Mouse (Mus musculus) midbrain, embryonic 14.5 days (tissue): ENCODE measurements around the gene Tex14. TPM values are rescaled to one million over a fixed set of nuclear protein-coding genes. Genes with fewer than 3 reads are reported as not detected.

ENCODE experiments used
- ATAC-seq: fragments of 200-750 bp; cut with Nextera tagmentation; 2 replicates; pipeline ENCODE4 v1.8.0; 2017; ENCODE audit warnings: moderate number of reproducible peaks, moderate library complexity; ENCODE audit not compliant: low FRiP score, low TSS enrichment
- DNase-seq: peaks from one replicate; pipeline ENCODE4 v3.0.0-alpha.2; 2015
- H3K27ac ChIP-seq: fragments of 300-500 bp; sonication (generic); replicated peaks from 2 replicates; pipeline ENCODE4 v1.5.1; 2014; ENCODE audit warnings: mild to moderate bottlenecking, low read depth, low read length, moderate library complexity
- H3K27me3 ChIP-seq: fragments of 300-500 bp; sonication (generic); 2 replicates; pipeline ENCODE4 v1.6.1; 2014; ENCODE audit warnings: low read length, control low read depth, mixed read lengths; ENCODE audit not compliant: control insufficient read depth, insufficient read depth
- H3K36me3 ChIP-seq: fragments of 300-500 bp; sonication (generic); 2 replicates; pipeline ENCODE4 v1.6.1; 2014; ENCODE audit warnings: low read length, control low read depth; ENCODE audit not compliant: control insufficient read depth, insufficient read depth
- H3K4me1 ChIP-seq: fragments of 300-500 bp; sonication (generic); 2 replicates; pipeline ENCODE4 v1.6.1; 2014; ENCODE audit warnings: mild to moderate bottlenecking, antibody characterized with exemption, low read length, control low read depth; ENCODE audit not compliant: control insufficient read depth, insufficient read depth
- H3K4me2 ChIP-seq: fragments of 300-500 bp; sonication (generic); 2 replicates; pipeline ENCODE4 v1.6.1; 2014; ENCODE audit warnings: mild to moderate bottlenecking, low read length, moderate library complexity
- H3K4me3 ChIP-seq: fragments of 300-500 bp; sonication (generic); replicated peaks from 2 replicates; pipeline ENCODE4 v1.5.1; 2014; ENCODE audit warnings: low read depth, low read length
- H3K9ac ChIP-seq: fragments of 300-500 bp; sonication (generic); replicated peaks from 2 replicates; pipeline ENCODE4 v1.6.1; 2014; ENCODE audit warnings: mild to moderate bottlenecking, low read length, moderate library complexity
- H3K9me3 ChIP-seq: fragments of 300-500 bp; sonication (generic); 2 replicates; pipeline ENCODE4 v1.6.1; 2016; ENCODE audit warnings: low read length, control low read depth, mixed read lengths; ENCODE audit not compliant: control insufficient read depth
- WGBS: fragments of 180-500 bp; shearing (Covaris S2); extraction: QIAGEN DNeasy Blood & Tissue Kit; methylation state at CpG from one replicate; pipeline ENCODE4 v1.1.7; 2014; 5-methylcytosine and 5-hydroxymethylcytosine counted together
- polyA plus RNA-seq: library from polyadenylated mRNA; unstranded; fragments of >200 nt; fragmentation: Nextera tagmentation; extraction: Ambion mirVana; gene quantifications from 2 replicates; pipeline ENCODE4 v1.2.1, GENCODE M21; 2014

The Tex14 gene
- polyA plus RNA-seq = 0.86 and 0.92 TPM in 2 replicates

DNA sequence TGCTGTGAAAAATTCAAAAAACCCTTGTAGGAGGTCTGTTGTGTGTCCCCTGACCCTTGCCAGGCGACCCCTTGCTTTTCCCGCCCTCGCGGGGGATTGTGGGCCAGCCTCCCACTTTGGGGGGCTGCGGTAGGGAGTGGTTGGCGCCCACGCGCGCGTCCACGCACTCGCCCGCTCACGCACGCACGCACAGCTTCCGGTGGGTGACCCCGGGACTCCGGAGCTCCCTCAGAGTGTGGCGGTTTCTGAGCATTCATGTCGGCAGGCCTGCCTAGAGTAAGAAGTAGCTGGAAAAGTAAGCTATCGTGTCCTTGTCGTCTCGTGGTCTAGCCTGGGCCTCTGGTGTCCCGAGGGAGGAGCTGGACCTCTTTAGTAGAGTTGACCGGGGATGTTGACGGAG is at the start of gene Tex14, which contains the start of gene Rad51c:
Gene Tex14 (plus strand): TSS at position 190 of the 400 bp plus-strand sequence.
Gene Rad51c (minus strand): TSS at position 79 of the 400 bp plus-strand sequence.
- no peaks in the 10 kb centered on the region for H3K27me3 ChIP-seq

DNA sequence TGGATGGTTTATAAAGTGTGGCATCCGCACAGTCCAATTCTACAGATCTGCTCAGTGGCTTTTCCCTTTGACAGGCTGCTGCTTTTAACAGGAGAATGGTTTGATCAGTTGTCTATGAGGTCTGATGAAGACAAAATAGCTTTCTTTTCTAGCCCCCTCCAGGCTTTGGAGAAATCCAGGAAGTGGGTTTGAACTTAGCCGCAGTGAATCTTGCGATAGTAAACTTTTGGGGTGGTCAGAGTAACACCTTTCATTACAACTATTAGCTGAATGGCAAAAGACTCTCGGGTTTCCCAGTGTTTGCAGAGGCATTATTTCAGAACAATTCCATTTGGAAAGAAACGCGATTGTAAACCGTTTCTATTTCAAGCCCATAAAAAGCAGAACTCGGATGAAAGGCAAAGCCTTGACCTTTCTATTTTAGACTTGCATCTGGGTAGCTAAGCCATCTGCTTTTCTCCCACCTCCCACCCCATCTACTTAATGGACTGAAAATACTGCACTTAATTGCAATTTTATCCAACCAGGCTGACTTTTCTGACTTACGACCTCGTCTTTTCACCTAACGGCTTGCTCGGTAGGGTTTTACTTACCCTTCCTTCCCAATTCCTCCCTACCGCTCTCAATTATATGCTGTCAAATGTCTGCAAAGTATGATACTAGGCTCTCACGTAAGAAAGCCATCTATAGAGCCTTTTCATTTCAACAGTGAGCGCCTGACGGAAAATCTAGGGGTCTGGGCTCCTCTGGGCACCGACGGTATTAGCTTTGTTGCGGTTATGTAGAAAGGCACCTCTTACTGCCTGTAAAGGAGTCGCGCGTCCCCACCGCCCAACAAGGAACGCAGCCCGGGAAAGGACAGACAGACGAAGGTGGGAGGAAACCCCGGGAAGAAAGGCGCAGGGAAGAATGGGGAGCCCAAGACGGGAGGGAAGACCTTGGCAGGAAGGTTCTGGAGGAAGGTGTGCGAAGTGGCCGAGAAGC is 47.3 kb upstream of the Tex14 start:
- 4% methylated on average over 31 of the region's 31 CpGs for WGBS
- ATAC-seq (no peak), DNase-seq (peak; percentile 69)

More for the DNA sequence above, at the start of gene Tex14, which contains the start of gene Rad51c:
- no peaks in the 10 kb centered on the region for H3K36me3 ChIP-seq
- 78% methylated on average over 27 of the region's 27 CpGs for WGBS
- H3K27ac ChIP-seq = peak within 1 kb of the TSS; percentile 95
- H3K9me3 ChIP-seq = no peaks in the 10 kb centered on the region
- DNase-seq = no peak
- ATAC-seq = peak; percentile 20; the same call in 1 of the 2 replicates
- peaks cover 4% of the 10 kb centered on the region for H3K4me1 ChIP-seq
- peak within 1 kb of the TSS; percentile 59 for H3K4me3 ChIP-seq
- H3K4me2 ChIP-seq = peak within 1 kb of the TSS; percentile 74
- peak within 1 kb of the TSS; percentile 75 for H3K9ac ChIP-seq

DNA sequence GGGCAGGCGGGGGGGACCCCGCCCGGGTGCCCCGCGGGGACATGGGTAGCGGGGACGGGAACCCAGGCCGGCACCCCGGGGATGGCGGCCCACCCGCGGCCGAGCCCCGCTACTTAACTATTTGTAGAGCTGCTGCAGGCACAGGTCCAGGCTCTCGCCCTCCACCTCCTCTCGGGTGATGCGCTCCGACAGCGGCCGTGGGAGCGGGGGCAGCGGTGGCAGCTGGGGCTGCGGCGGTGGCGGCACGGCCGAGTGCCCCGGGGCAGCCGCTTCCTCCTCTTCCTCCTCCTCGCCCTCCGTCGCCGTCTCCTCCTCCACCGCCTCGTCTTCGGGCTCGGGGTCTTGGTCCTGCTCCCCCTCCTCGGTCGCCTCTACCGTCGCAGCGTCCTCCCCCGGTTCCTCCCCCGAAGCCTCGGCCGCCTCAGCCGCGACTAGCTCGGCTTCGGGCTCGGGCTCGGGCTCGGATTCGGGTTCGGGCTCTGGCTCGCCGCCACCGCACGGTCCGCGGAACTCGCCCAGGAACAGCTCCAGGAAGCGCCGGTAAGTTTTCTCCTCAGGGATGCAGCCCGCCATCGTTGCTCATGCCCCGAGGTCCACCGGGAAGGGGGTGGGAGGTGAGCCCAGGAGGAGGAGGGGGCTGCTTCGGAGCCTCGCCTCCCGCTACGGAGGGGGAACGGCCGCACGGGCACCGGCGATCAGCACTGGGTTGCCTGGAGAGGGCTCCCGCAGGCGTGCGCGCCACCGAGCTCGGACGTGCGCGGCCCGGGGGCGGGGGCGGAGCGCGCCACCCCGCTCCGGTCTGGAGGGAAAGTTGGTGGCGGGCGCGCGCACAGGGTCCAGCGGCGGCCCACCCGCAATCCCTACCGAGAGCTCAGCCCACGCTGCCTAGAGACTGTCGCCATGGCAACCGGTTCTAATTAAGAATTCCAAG is 46.3 kb upstream of the Tex14 start, which contains the start of gene Ppm1e:
Gene Ppm1e (minus strand): TSS at position 693 of the 931 bp plus-strand sequence.
- Histone ChIP-seq H3K4me2 (peak within 1 kb of the TSS; percentile 69), H3K27me3 (no peaks in the 10 kb centered on the region), H3K36me3 (no peaks in the 10 kb centered on the region), H3K9ac (peak within 1 kb of the TSS; percentile 90), H3K27ac (peak within 1 kb of the TSS; percentile 88), H3K4me1 (peaks cover 5% of the 10 kb centered on the region), H3K9me3 (no peaks in the 10 kb centered on the region), H3K4me3 (peak within 1 kb of the TSS; percentile 90)
- DNase-seq (peak; percentile 96), ATAC-seq (peak; percentile 93)
- WGBS = under 1% methylated on average over 103 of the region's 104 CpGs

More for the DNA sequence above, 47.3 kb upstream of the Tex14 start:
- H3K4me1 ChIP-seq = peaks cover 5% of the 10 kb centered on the region
- H3K36me3 ChIP-seq = no peaks in the 10 kb centered on the region
- no peaks in the 10 kb centered on the region for H3K27me3 ChIP-seq
- H3K4me2 ChIP-seq = peak overlapping the region; percentile 69
- peak overlapping the region; percentile 90 for H3K4me3 ChIP-seq
- H3K9me3 ChIP-seq = no peaks in the 10 kb centered on the region
- H3K27ac ChIP-seq = peak overlapping the region; percentile 88
- peak overlapping the region; percentile 90 for H3K9ac ChIP-seq

DNA sequence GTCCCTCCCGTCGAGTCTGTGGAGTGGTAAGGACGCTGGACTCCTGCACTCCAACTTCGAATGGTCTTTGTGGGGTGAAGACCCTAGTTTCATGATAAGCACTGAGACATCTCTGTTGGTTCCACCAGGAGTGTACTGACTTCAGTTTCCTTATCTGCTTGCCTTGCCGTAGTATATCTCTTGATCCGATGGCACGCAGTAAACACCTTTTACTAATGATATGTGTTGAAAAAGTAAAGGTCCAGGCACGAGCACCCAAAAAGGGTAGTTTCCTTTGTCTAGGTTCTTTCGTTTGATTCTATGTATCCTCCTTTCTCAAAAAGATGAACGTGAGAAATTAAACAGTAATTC is 45.6 kb upstream of the Tex14 start:
- Histone ChIP-seq H3K9me3 (no peaks in the 10 kb centered on the region), H3K9ac (no peak overlapping the region; the same call in 1 of the 2 replicates)
- 15% methylated on average over 10 of the region's 10 CpGs for WGBS

DNA sequence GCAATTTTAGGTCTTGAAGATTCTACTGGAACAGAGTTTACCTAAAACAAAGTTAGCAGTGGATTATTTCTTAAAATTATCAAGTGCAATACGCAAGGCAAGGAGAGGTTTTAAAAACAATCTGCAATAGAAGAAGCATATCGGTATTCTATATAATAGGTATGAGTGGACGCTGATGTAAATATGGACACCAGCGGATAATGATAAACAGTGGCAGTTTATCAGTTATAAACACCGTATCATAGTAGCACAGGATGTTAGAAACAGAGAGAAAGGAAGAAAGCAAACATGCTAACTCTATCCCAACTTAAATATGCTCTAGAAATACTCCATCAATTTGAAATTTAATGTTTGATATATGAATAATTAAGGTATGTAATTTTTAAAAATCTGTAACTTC is 39.7 kb upstream of the Tex14 start:
- Histone ChIP-seq H3K4me3 (no peak overlapping the region), H3K4me1 (no peaks in the 10 kb centered on the region), H3K4me2 (no peak overlapping the region), H3K36me3 (no peaks in the 10 kb centered on the region), H3K9me3 (no peaks in the 10 kb centered on the region), H3K27ac (no peak overlapping the region), H3K27me3 (no peaks in the 10 kb centered on the region), H3K9ac (no peak overlapping the region)
- WGBS = 92% methylated on average over 5 of the region's 5 CpGs
- ATAC-seq (no peak), DNase-seq (no peak)

More for the DNA sequence above, 45.6 kb upstream of the Tex14 start:
- ATAC-seq (no peak), DNase-seq (no peak)
- Histone ChIP-seq H3K4me1 (peaks cover 5% of the 10 kb centered on the region), H3K36me3 (no peaks in the 10 kb centered on the region), H3K27me3 (no peaks in the 10 kb centered on the region), H3K27ac (no peak overlapping the region; the same call in 1 of the 2 replicates), H3K4me2 (peak overlapping the region; percentile 69), H3K4me3 (peak overlapping the region; percentile 90)

DNA sequence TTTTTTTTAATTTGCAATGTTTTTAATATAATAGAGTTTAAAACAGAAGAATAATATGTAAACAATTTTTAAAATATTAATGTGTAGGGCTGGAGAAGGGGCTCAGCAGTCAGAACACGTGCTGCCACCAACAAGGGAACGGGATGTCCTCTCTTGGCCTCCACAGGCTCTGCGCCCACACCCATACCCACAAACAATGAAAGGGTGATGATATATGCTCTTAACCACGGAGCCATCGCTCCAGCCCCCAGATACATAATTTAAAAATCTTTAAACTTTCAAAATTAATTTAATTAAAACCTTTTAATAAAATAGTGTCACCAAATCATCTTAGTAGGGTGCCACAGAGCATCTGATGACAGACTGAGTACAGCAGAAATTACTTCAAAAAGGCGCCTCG is 37.8 kb upstream of the Tex14 start:
- Histone ChIP-seq H3K27ac (no peak overlapping the region), H3K9ac (no peak overlapping the region), H3K4me1 (no peaks in the 10 kb centered on the region), H3K9me3 (no peaks in the 10 kb centered on the region), H3K36me3 (no peaks in the 10 kb centered on the region), H3K27me3 (no peaks in the 10 kb centered on the region), H3K4me2 (no peak overlapping the region), H3K4me3 (no peak overlapping the region)
- WGBS = 86% methylated on average over 7 of the region's 7 CpGs
- DNase-seq = no peak
- no peak for ATAC-seq

DNA sequence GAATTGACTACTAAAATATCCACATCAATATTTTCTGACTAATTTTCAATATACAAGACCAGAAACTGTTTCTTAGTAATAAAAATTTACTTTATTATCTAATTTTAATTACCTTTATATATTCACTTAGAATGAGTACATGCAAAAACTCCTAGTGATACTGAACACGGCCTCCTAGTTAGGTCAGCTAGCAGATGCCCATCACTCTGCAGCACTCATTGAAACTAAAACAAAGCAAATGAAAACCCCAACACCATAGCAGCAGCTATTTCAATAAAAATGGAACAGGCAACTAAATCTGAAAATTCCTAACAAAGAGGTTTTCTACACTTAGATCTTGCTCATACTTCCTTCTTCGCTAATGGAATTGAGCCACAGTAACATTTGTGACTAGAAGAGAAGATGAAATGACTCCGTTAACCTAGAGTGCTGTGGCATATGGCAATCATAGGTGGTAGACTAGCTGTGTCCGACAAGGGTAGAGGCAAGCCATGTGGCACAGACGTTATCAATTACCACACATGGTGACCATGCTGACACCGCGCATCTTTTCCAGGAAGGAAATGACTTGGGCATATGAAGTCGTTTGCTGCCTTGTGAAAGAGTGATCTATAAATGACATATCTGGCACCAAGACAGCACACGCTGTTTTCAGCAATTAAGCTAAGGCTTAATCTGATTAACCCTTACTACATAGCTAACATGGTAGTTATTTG is 36.8 kb upstream of the Tex14 start:
- 82% methylated on average over 9 of the region's 9 CpGs for WGBS
- ATAC-seq (no peak), DNase-seq (no peak)
- Histone ChIP-seq H3K9ac (no peak overlapping the region), H3K27me3 (no peaks in the 10 kb centered on the region), H3K27ac (no peak overlapping the region), H3K36me3 (no peaks in the 10 kb centered on the region), H3K4me3 (no peak overlapping the region), H3K9me3 (no peaks in the 10 kb centered on the region), H3K4me1 (no peaks in the 10 kb centered on the region), H3K4me2 (no peak overlapping the region)

DNA sequence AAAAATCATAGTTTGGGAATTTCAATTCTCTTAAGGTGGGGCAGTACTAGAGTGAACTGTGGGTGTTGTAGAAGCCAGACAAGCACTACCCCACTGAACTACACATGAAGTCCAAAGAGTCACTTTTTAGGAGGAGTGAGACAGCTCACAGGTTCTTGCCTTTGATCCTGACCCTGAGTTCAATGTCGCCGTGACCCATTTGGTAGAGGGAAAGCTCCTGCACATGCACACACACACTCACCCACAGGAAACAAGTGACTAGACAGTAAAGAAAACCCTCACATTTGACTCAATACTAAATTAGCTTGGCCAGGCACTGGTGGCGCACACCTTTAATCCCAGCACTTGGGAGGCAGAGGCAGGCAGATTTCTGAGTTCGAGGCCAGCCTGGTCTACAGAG is 20.3 kb upstream of the Tex14 start:
- Histone ChIP-seq H3K36me3 (peaks cover 3% of the 10 kb centered on the region; the same call in 1 of the 2 replicates), H3K9me3 (no peaks in the 10 kb centered on the region), H3K4me2 (no peak overlapping the region), H3K27ac (no peak overlapping the region), H3K9ac (no peak overlapping the region), H3K4me3 (no peak overlapping the region), H3K27me3 (no peaks in the 10 kb centered on the region), H3K4me1 (no peaks in the 10 kb centered on the region)
- WGBS = 95% methylated on average over 4 of the region's 4 CpGs
- ATAC-seq (no peak), DNase-seq (no peak)
